Mouse (Mus musculus) forebrain, embryonic 15.5 days (tissue): Measurements from ENCODE around the gene Igfbp4. TPM values are rescaled to one million over a fixed set of nuclear protein-coding genes. Genes with fewer than 3 reads are reported as not detected.

ENCODE experiments used
- ATAC-seq: fragments of 200-750 bp; cut with Nextera tagmentation; replicated peaks from 2 replicates; pipeline ENCODE4 v1.8.0; 2017; ENCODE audit warnings: mild to moderate bottlenecking, moderate TSS enrichment, moderate library complexity
- H3K27ac ChIP-seq: fragments of 300-500 bp; sonication (generic); replicated peaks from 2 replicates; pipeline ENCODE4 v1.5.1; 2015; ENCODE audit warnings: mild to moderate bottlenecking, inconsistent platforms
- H3K27me3 ChIP-seq: fragments of 300-500 bp; sonication (generic); 2 replicates; pipeline ENCODE4 v1.6.1; 2015; ENCODE audit warnings: inconsistent platforms
- H3K36me3 ChIP-seq: fragments of 300-500 bp; sonication (generic); 2 replicates; pipeline ENCODE4 v1.6.1; 2015; ENCODE audit warnings: mild to moderate bottlenecking, inconsistent platforms
- H3K4me1 ChIP-seq: fragments of 300-500 bp; sonication (generic); 2 replicates; pipeline ENCODE4 v1.6.1; 2015; ENCODE audit warnings: inconsistent platforms
- H3K4me2 ChIP-seq: fragments of 300-500 bp; sonication (generic); replicated peaks from 2 replicates; pipeline ENCODE4 v1.6.1; 2015; ENCODE audit warnings: mild to moderate bottlenecking, inconsistent platforms
- H3K4me3 ChIP-seq: fragments of 300-500 bp; sonication (generic); 2 replicates; pipeline ENCODE4 v1.5.1; 2015; ENCODE audit warnings: mild to moderate bottlenecking, inconsistent platforms
- H3K9ac ChIP-seq: fragments of 300-500 bp; sonication (generic); replicated peaks from 2 replicates; pipeline ENCODE4 v1.6.1; 2015; ENCODE audit warnings: mild to moderate bottlenecking, inconsistent platforms
- H3K9me3 ChIP-seq: fragments of 300-500 bp; sonication (generic); 2 replicates; pipeline ENCODE4 v1.6.1; 2016; ENCODE audit warnings: inconsistent platforms
- WGBS: fragments of 180-500 bp; shearing (Covaris S2); methylation state at CpG from one replicate; pipeline ENCODE4 v1.1.7; 2015; ENCODE audit warnings: mixed read lengths; 5-methylcytosine and 5-hydroxymethylcytosine counted together
- polyA plus RNA-seq: library from polyadenylated mRNA; unstranded; fragments of >200 nt; fragmentation: Nextera tagmentation; extraction: Ambion mirVana; gene quantifications from 2 replicates; pipeline ENCODE4 v1.2.1, GENCODE M21; 2015

Igfbp4 gene
- polyA plus RNA-seq, 1 experiment from 2014 or later, result 138 TPM

- no peaks in the 10 kb centered on the region for H3K36me3 ChIP-seq
- no peak overlapping the region for H3K4me2 ChIP-seq
- WGBS, result 92% methylated on average over 8 of the region's 8 CpGs
- H3K4me3 ChIP-seq, result no peak overlapping the region
- no peaks in the 10 kb centered on the region for H3K4me1 ChIP-seq
- no peak for ATAC-seq
- no peak overlapping the region for H3K27ac ChIP-seq
- H3K27me3 ChIP-seq, result no peaks in the 10 kb centered on the region
- no peak overlapping the region for H3K9ac ChIP-seq
- no peaks in the 10 kb centered on the region for H3K9me3 ChIP-seq
Measured at GRCm38 (mm10) chr11:99090391-99090790, 49.3 kb downstream of the Igfbp4 start.

- no peak for ATAC-seq
Measured at GRCm38 (mm10) chr11:99091666-99092065, 50.6 kb downstream of the Igfbp4 start.

DNA sequence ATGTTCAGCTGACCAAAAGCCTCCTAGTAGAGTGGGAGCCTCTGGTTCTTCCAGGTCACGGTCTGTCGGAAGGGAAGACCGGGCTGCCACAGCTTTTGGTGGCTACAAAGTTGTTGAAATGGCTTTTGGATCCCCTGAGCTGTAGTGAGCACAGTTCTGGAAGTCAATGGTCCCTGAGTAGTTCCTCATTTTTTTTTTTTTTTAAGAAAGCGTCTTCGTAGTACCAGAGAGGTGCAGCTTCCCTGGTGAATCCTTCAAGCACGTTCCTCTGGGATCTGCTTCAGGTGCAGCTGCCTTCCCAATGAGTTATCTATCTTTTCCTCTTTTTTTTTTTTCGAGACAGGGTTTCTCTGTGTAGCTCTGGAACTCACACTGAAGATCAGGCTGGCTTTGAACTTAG is 52.7 kb downstream of the Igfbp4 start:
- Histone ChIP-seq H3K36me3 (no peaks in the 10 kb centered on the region), H3K4me1 (no peaks in the 10 kb centered on the region), H3K4me2 (no peak overlapping the region), H3K27ac (no peak overlapping the region), H3K9me3 (no peaks in the 10 kb centered on the region), H3K27me3 (no peaks in the 10 kb centered on the region), H3K4me3 (no peak overlapping the region), H3K9ac (no peak overlapping the region)
- 87% methylated on average over 7 of the region's 7 CpGs for WGBS
- no peak for ATAC-seq

More at GRCm38 (mm10) chr11:99091666-99092065, 50.6 kb downstream of the Igfbp4 start:
- Histone ChIP-seq H3K27me3 (no peaks in the 10 kb centered on the region), H3K4me2 (no peak overlapping the region), H3K27ac (no peak overlapping the region), H3K9me3 (no peaks in the 10 kb centered on the region), H3K9ac (no peak overlapping the region), H3K4me1 (no peaks in the 10 kb centered on the region), H3K4me3 (no peak overlapping the region), H3K36me3 (no peaks in the 10 kb centered on the region)
- 80% methylated on average over 2 of the region's 2 CpGs for WGBS

- no peak overlapping the region for H3K4me3 ChIP-seq
- 58% methylated on average over 2 of the region's 2 CpGs for WGBS
- no peak for ATAC-seq
- H3K27ac ChIP-seq, result no peak overlapping the region
- H3K9me3 ChIP-seq, result no peaks in the 10 kb centered on the region
- no peaks in the 10 kb centered on the region for H3K27me3 ChIP-seq
- H3K4me1 ChIP-seq, result no peaks in the 10 kb centered on the region
- H3K4me2 ChIP-seq, result no peak overlapping the region
- H3K36me3 ChIP-seq, result no peaks in the 10 kb centered on the region
- no peak overlapping the region for H3K9ac ChIP-seq
Measured at GRCm38 (mm10) chr11:99094911-99095676, 54.0 kb downstream of the Igfbp4 start.

DNA sequence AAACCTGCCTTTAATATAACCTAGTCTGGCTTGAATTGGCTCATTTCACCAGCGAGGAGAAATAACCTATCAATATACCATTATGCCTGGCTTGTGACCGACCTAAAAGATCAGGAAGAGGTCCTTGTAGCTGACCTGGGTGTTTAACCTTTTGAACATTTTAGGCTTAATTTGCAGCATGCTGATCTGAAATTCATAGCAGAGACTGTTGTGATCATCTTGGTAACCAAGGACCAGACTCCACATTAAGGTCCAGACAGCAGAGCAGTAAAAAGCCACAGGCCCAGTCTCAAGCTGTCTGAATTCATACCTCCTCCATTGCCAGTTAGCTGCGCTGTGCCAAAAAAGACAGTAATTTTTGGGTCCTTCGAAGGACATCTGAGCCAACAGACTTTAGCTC is 54.7 kb downstream of the Igfbp4 start:
- Histone ChIP-seq H3K27ac (no peak overlapping the region), H3K27me3 (no peaks in the 10 kb centered on the region), H3K4me1 (no peaks in the 10 kb centered on the region), H3K4me2 (no peak overlapping the region), H3K9me3 (no peaks in the 10 kb centered on the region), H3K4me3 (no peak overlapping the region), H3K36me3 (no peaks in the 10 kb centered on the region), H3K9ac (no peak overlapping the region)
- WGBS, result 86% methylated on average over 4 of the region's 4 CpGs
- ATAC-seq, result no peak

DNA sequence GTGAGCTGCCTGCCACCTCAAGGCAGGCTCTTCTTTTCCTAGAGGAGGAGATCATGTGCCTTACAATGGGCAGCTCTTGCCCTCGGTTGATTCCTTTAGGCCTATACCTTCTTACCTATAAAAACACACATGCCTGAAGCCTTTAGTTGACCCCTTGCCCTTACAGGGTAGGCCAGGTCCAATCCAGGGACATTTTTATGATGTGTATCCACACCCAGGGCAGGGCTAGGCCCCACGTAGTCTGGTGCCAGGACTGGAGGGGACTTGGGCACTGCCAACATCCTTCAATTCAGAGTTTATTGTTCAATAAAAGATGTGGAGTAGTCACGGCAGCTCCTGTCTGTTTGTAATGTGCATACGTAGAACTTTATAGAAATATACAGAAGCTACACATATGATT is 55.4 kb downstream of the Igfbp4 start:
- no peaks in the 10 kb centered on the region for H3K36me3 ChIP-seq

GRCm38 (mm10) chr11:99096996-99097774 is 56.1 kb downstream of the Igfbp4 start:
- ATAC-seq, result no peak
- no peak overlapping the region for H3K4me3 ChIP-seq
- H3K4me2 ChIP-seq, result no peak overlapping the region
- H3K9ac ChIP-seq, result no peak overlapping the region
- WGBS, result 72% methylated on average over 8 of the region's 8 CpGs
- no peaks in the 10 kb centered on the region for H3K4me1 ChIP-seq
- H3K9me3 ChIP-seq, result no peaks in the 10 kb centered on the region
- no peaks in the 10 kb centered on the region for H3K36me3 ChIP-seq
- H3K27me3 ChIP-seq, result no peaks in the 10 kb centered on the region
- H3K27ac ChIP-seq, result 0 out of 2 replicates have a peak overlapping the region, but pooled peaks have one; percentile 5

More for the DNA sequence above, 55.4 kb downstream of the Igfbp4 start:
- Histone ChIP-seq H3K27ac (no peak overlapping the region), H3K4me3 (no peak overlapping the region), H3K9ac (no peak overlapping the region), H3K9me3 (no peaks in the 10 kb centered on the region), H3K4me1 (no peaks in the 10 kb centered on the region), H3K4me2 (no peak overlapping the region), H3K27me3 (no peaks in the 10 kb centered on the region)
- WGBS, result 78% methylated on average over 4 of the region's 4 CpGs
- ATAC-seq, result no peak

DNA sequence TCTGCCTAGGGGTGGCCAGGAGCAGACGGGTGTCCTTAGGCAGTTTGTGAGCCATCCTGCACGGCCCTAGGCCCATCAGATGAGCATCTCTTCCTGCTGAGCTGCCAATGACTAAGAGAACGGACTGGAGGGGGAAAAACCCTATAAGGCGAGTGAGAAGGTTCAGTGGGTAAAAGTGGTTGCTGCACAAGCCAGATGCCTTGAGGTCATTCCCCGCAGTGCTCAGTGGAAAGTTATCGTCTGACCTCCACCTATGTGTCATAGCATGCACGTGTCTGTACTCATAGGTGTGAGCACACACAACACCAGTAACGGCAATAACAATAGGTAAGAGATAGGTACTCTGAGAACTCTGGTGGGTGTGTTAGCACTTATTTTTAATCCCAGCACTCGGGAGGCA is 57.9 kb downstream of the Igfbp4 start:
- H3K27ac ChIP-seq, result no peak overlapping the region
- no peaks in the 10 kb centered on the region for H3K27me3 ChIP-seq
- H3K4me2 ChIP-seq, result no peak overlapping the region
- H3K4me3 ChIP-seq, result no peak overlapping the region
- H3K4me1 ChIP-seq, result no peaks in the 10 kb centered on the region
- no peak for ATAC-seq
- no peak overlapping the region for H3K9ac ChIP-seq
- H3K9me3 ChIP-seq, result no peaks in the 10 kb centered on the region
- WGBS, result 91% methylated on average over 9 of the region's 9 CpGs
- no peaks in the 10 kb centered on the region for H3K36me3 ChIP-seq

- 82% methylated on average over 7 of the region's 7 CpGs for WGBS
- H3K36me3 ChIP-seq, result no peaks in the 10 kb centered on the region
- no peak overlapping the region for H3K4me3 ChIP-seq
- H3K9ac ChIP-seq, result no peak overlapping the region
- no peaks in the 10 kb centered on the region for H3K27me3 ChIP-seq
- no peak overlapping the region for H3K27ac ChIP-seq
- no peaks in the 10 kb centered on the region for H3K4me1 ChIP-seq
- no peak for ATAC-seq
- no peak overlapping the region for H3K4me2 ChIP-seq
- H3K9me3 ChIP-seq, result no peaks in the 10 kb centered on the region
Measured at GRCm38 (mm10) chr11:99099516-99099915, 58.5 kb downstream of the Igfbp4 start.

GRCm38 (mm10) chr11:99100215-99100614 is 59.2 kb downstream of the Igfbp4 start:
- ATAC-seq, result no peak
- Histone ChIP-seq H3K9ac (no peak overlapping the region), H3K4me2 (no peak overlapping the region), H3K4me1 (no peaks in the 10 kb centered on the region), H3K27me3 (no peaks in the 10 kb centered on the region), H3K36me3 (no peaks in the 10 kb centered on the region), H3K9me3 (no peaks in the 10 kb centered on the region), H3K27ac (no peak overlapping the region), H3K4me3 (no peak overlapping the region)
- 87% methylated on average over 5 of the region's 5 CpGs for WGBS

- ATAC-seq, result no peak
- no peaks in the 10 kb centered on the region for H3K36me3 ChIP-seq
- no peak overlapping the region for H3K4me3 ChIP-seq
- WGBS, result 86% methylated on average over 8 of the region's 8 CpGs
- no peaks in the 10 kb centered on the region for H3K9me3 ChIP-seq
- H3K9ac ChIP-seq, result no peak overlapping the region
- H3K4me2 ChIP-seq, result no peak overlapping the region
- no peaks in the 10 kb centered on the region for H3K27me3 ChIP-seq
- H3K4me1 ChIP-seq, result no peaks in the 10 kb centered on the region
- no peak overlapping the region for H3K27ac ChIP-seq
Measured at GRCm38 (mm10) chr11:99101693-99102092, 60.6 kb downstream of the Igfbp4 start.

DNA sequence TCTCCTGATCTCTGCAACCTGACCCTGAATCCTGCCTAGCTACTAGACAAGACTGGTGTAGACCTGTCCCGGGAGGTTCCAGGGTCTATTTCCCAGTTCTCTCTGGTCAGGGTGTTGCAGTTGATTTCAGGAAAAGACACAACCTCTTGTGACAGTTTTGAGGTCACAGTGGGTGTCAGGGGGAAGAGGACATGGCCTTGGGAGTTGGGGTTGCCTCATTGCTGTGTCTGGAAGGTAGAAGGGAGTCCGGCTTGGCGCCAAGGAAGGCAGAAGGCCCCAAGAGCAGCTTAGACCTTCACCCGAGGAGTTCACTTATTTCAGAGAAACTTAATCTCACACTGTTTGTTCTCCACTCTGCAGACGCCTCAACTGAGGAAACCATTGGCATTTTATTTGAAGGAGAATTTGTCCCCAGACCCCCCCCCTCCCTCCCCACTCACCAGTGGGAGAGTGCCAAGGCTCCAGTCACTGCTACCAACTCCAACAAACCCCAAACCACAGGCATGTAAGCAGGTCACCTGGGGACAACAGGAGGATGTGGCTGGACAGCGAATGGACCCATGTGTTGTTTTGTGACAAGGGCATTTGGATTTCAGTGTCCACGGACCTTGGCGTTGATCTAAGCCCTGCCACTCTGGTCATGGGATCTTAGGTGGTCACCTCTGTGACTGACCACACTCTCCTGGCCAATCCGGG is 61.7 kb downstream of the Igfbp4 start:
- ATAC-seq, result no peak
- Histone ChIP-seq H3K4me2 (no peak overlapping the region), H3K27ac (no peak overlapping the region), H3K36me3 (no peaks in the 10 kb centered on the region), H3K4me1 (no peaks in the 10 kb centered on the region), H3K9ac (no peak overlapping the region), H3K27me3 (no peaks in the 10 kb centered on the region), H3K4me3 (no peak overlapping the region), H3K9me3 (no peaks in the 10 kb centered on the region)
- 87% methylated on average over 9 of the region's 9 CpGs for WGBS
